Mouse (Mus musculus) limb, embryonic 10.5 days (tissue): ENCODE measurements at regions not wholly inside any gene's neighbourhood (a gene's known extent, or its start where the extent isn't known, plus 50 kb on each side); places are given as distances from the start of the nearest gene placed in this dataset.
"Not testable (repeated sequence)": the region's sequence is repeated elsewhere in the genome, so short reads cannot be mapped to it uniquely, and the experiment has no call there.

Experiments
- DNase-seq: peaks from one replicate; pipeline ENCODE4 v3.0.0-alpha.2; 2017; ENCODE audit warnings: low spot score
- H3K27ac ChIP-seq: fragments of 300-500 bp; sonication (generic); 2 replicates; pipeline ENCODE4 v1.5.1; 2016; ENCODE audit warnings: mild to moderate bottlenecking
- H3K27me3 ChIP-seq: fragments of 300-500 bp; sonication (generic); 2 replicates; pipeline ENCODE4 v1.6.1; 2016; ENCODE audit warnings: low read depth, mild to moderate bottlenecking; ENCODE audit not compliant: poor library complexity, severe bottlenecking
- H3K36me3 ChIP-seq: fragments of 300-500 bp; sonication (generic); 2 replicates; pipeline ENCODE4 v1.6.1; 2016; ENCODE audit warnings: mild to moderate bottlenecking, moderate library complexity
- H3K4me1 ChIP-seq: fragments of 300-500 bp; sonication (generic); 2 replicates; pipeline ENCODE4 v1.6.1; 2016
- H3K4me3 ChIP-seq: fragments of 300-500 bp; sonication (generic); 2 replicates; pipeline ENCODE4 v1.5.1; 2016; ENCODE audit warnings: mild to moderate bottlenecking, moderate library complexity
- H3K9me3 ChIP-seq: fragments of 300-500 bp; sonication (generic); replicated peaks from 2 replicates; pipeline ENCODE4 v1.6.1; 2016; ENCODE audit warnings: mild to moderate bottlenecking
- WGBS: fragments of 180-500 bp; shearing (Covaris S2); methylation state at CpG from one replicate; pipeline ENCODE4 v1.1.7; 2016; 5-methylcytosine and 5-hydroxymethylcytosine counted together

- H3K9me3 ChIP-seq, result no peaks in the 10 kb centered on the region
- no peaks in the 10 kb centered on the region for H3K27me3 ChIP-seq
- H3K36me3 ChIP-seq, result no peaks in the 10 kb centered on the region
- 68% methylated on average over 5 of the region's 5 CpGs for WGBS
- no peaks in the 10 kb centered on the region for H3K4me1 ChIP-seq
- no peak overlapping the region; the same call in 1 of the 2 replicates for H3K27ac ChIP-seq
- no peak overlapping the region for H3K4me3 ChIP-seq
- DNase-seq, result no peak
Measured at GRCm38 (mm10) chr2:79038624-79039023, 170.7 kb downstream of the Ube2e3 start.

DNA sequence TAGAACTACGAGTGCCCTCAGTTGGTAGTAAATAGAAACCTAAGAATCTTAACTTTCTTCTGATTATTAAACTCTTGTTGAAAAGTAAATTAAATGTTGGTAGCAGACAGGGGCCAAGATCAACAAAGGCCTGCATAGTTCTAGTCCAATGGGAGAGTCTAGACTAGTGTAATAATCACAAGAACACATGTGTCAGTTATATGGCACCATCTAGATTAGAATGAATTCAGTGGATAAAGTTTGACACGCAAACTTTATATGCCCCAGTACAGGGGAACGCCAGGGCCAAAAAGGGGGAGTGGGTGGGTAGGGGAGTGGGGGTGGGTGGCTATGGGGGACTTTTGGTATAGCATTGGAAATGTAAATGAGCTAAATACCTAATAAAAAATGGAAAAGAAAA lies 176.9 kb downstream of the Ube2e3 start:
- H3K9me3 ChIP-seq, H3K27ac ChIP-seq, H3K36me3 ChIP-seq, H3K4me1 ChIP-seq, DNase-seq, H3K4me3 ChIP-seq, H3K27me3 ChIP-seq: not testable (repeated sequence)
- 91% methylated on average over 3 of the region's 3 CpGs for WGBS

- no peaks in the 10 kb centered on the region for H3K4me1 ChIP-seq
- H3K27me3 ChIP-seq, result no peaks in the 10 kb centered on the region
- no peaks in the 10 kb centered on the region for H3K36me3 ChIP-seq
- DNase-seq, result no peak
- no peak overlapping the region for H3K27ac ChIP-seq
- WGBS, result 75% methylated on average over 4 of the region's 4 CpGs
- no peaks in the 10 kb centered on the region for H3K9me3 ChIP-seq
- H3K4me3 ChIP-seq, result no peak overlapping the region
Measured at GRCm38 (mm10) chr2:79045508-79045907, 177.6 kb downstream of the Ube2e3 start.

- no peak overlapping the region for H3K4me3 ChIP-seq
- no peaks in the 10 kb centered on the region for H3K27me3 ChIP-seq
- H3K36me3 ChIP-seq, result no peaks in the 10 kb centered on the region
- 77% methylated on average over 7 of the region's 7 CpGs for WGBS
- no peak overlapping the region for H3K27ac ChIP-seq
- DNase-seq, result no peak
- no peaks in the 10 kb centered on the region for H3K9me3 ChIP-seq
- H3K4me1 ChIP-seq, result no peaks in the 10 kb centered on the region
Measured at GRCm38 (mm10) chr2:79048020-79048419, 180.1 kb downstream of the Ube2e3 start.

- Histone ChIP-seq H3K4me1 (no peaks in the 10 kb centered on the region), H3K4me3 (no peak overlapping the region), H3K27ac (no peak overlapping the region), H3K36me3 (no peaks in the 10 kb centered on the region), H3K9me3 (no peaks in the 10 kb centered on the region), H3K27me3 (no peaks in the 10 kb centered on the region)
- DNase-seq, result no peak
- 93% methylated on average over 5 of the region's 5 CpGs for WGBS
Measured at GRCm38 (mm10) chr2:79048777-79049537, 181.0 kb downstream of the Ube2e3 start.

DNA sequence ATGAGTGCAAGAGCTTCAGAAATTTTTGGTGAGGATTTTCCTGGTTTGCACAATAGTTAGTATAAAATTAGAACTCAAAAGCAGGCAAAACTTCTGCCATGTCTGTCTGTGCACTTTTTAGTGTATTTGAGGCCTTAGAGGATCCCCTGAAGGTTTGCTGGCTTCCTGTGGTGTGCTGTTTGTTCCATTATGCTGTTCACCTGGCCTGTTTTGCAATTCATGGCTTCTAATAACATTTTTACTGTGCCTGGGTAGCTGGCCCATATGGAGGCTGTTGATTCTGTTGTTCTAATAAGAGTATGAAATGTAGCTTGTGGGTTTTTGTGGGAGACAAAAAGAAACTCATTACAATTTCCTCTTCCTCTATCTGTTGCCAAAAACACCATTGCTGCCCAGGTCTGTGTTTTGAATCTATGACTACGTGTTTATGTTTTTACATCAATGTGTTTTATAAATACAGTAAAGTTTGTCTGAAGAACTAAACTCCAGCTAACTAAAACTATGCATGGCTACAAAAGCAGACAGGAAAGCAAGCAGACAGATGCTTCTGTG lies 182.6 kb downstream of the Ube2e3 start:
- Histone ChIP-seq H3K4me1 (no peaks in the 10 kb centered on the region), H3K36me3 (no peaks in the 10 kb centered on the region), H3K27me3 (no peaks in the 10 kb centered on the region), H3K27ac (no peak overlapping the region), H3K9me3 (no peaks in the 10 kb centered on the region), H3K4me3 (no peak overlapping the region)
- 95% methylated on average over 1 of the region's 1 CpGs for WGBS
- DNase-seq, result no peak

DNA sequence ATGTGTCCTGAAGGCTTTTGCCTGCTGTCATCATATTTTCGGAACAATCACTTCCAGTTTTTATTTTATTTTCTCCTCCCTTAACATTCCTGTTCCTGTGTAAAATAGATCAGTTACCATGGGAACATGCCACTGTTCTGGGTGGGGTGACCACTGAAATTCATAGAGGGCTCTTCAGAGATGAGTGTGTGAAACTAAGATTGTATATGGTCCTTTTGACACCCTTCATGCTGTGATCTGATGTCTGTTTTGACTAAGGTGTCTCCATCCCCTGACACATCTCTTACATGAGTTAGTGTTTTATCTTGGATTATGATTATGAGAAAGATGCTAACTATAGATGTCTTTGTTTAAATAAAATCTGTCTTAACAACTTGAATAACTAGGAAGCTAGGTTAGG lies 184.3 kb downstream of the Ube2e3 start:
- Histone ChIP-seq H3K4me3 (no peak overlapping the region), H3K9me3 (no peaks in the 10 kb centered on the region), H3K27ac (no peak overlapping the region), H3K36me3 (no peaks in the 10 kb centered on the region), H3K27me3 (no peaks in the 10 kb centered on the region), H3K4me1 (peaks cover 4% of the 10 kb centered on the region; the same call in 1 of the 2 replicates)
- DNase-seq, result no peak
- WGBS, result 90% methylated on average over 1 of the region's 1 CpGs

DNA sequence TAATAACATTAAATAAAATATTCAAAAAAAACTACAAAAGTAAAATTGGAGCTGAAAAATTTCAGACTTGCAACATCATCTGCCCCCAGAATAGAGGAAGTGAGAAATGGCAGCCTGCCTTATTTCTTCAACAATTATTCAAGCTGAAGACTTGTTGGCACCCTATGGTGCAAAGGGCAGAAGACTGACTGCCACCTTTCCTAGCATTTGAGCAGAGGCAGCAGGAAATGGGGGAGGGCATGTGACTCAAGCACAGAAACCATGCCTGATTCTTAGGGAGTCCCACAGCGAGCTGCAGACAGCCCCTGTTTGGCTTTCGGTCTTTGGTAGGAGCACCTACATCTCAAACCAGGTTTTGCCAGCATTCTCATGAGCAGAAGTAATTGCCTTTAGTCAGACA lies 188.2 kb downstream of the Ube2e3 start:
- no peak overlapping the region for H3K4me3 ChIP-seq
- no peaks in the 10 kb centered on the region for H3K27me3 ChIP-seq
- H3K9me3 ChIP-seq, result no peaks in the 10 kb centered on the region
- H3K27ac ChIP-seq, result no peak overlapping the region
- peaks cover 4% of the 10 kb centered on the region; the same call in 1 of the 2 replicates for H3K4me1 ChIP-seq
- no peaks in the 10 kb centered on the region for H3K36me3 ChIP-seq
- no peak for DNase-seq
- WGBS, result 75% methylated on average over 2 of the region's 2 CpGs

DNA sequence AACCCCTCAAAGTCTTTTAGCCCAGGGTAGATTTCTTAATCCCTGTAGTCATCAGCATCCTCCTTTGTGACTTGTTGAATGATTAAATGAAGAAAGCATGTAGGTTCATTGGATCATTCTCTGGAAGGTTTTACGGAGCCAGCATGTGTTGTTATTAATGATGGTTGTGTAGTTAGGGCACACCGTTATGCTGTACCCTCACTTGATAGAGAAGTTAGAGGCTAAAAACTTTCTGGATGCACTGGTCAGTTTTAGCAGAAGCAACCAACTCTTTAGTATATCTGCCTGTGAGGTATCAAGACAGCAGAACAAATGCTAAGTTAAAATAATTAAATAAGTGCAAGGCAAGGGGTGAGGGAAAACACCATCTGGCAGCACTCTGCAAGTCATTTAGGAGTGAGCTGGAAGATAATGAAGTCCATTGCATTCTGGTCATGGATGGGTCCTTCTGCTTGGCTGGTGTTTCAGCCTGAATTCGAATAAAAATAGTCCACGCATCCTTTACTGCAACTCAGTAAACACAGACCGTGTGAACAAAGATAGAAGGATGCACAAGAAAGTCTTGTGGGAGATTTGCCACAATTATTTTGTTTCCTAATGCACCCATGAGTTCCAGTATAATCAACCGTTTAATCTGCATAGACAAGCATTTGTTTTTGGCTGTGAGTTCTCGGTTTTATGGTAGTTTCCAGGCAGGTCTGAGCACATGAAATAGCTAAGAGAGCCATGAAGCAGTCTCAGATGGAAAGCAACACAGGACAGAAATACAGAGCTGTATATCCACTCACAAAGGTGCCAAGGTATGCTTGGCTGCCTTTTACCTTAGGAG lies 191.4 kb downstream of the Ube2e3 start:
- H3K9me3 ChIP-seq, result no peaks in the 10 kb centered on the region
- H3K27me3 ChIP-seq, result no peaks in the 10 kb centered on the region
- H3K4me1 ChIP-seq, result peaks cover 11% of the 10 kb centered on the region
- WGBS, result 89% methylated on average over 7 of the region's 7 CpGs
- no peaks in the 10 kb centered on the region for H3K36me3 ChIP-seq
- DNase-seq, result no peak
- no peak overlapping the region for H3K27ac ChIP-seq
- no peak overlapping the region for H3K4me3 ChIP-seq

DNA sequence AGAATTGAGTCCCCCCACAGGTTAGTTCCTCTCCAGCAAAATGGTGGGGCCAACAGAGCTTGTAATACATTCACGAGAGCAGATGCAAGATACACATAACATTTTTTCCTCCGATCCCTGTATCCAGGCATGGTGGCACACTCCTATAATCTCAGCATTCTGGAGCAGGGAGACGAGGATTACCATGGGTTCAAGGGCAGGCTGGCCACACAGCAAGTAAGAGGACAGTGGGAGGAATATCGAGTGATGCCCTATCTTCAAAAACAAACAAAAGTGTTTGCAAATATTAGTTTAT lies 192.0 kb downstream of the Ube2e3 start:
- no peak for DNase-seq
- Histone ChIP-seq H3K27me3 (no peaks in the 10 kb centered on the region), H3K9me3 (no peaks in the 10 kb centered on the region), H3K4me3 (no peak overlapping the region), H3K36me3 (no peaks in the 10 kb centered on the region), H3K4me1 (peaks cover 11% of the 10 kb centered on the region), H3K27ac (no peak overlapping the region)
- 92% methylated on average over 4 of the region's 4 CpGs for WGBS

DNA sequence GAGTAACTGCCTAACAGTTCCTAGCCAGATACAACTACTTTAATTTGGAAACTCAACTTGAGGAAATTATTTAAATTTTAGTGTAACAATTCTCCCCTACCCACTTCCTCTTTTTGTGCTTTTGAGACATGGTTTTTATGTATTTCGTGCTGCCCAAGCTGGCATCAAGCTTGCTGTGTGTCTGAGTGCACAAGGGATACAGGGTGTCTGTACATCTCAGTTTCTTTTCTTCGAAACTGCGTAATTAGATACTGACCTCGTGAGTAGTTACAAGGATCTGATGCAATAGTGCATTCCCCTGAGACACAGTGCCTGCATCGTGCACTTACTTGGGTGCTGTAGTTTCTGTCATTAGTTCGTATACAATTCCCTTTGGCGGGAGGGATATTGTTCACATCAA lies 192.4 kb downstream of the Ube2e3 start:
- Histone ChIP-seq H3K9me3 (no peaks in the 10 kb centered on the region), H3K27me3 (no peaks in the 10 kb centered on the region), H3K4me1 (peaks cover 11% of the 10 kb centered on the region), H3K4me3 (no peak overlapping the region), H3K27ac (no peak overlapping the region), H3K36me3 (no peaks in the 10 kb centered on the region)
- WGBS, result 87% methylated on average over 7 of the region's 7 CpGs
- no peak for DNase-seq

GRCm38 (mm10) chr2:79061645-79062044 lies 193.6 kb upstream of the Itga4 start:
- peaks cover 8% of the 10 kb centered on the region for H3K4me1 ChIP-seq
- H3K27ac ChIP-seq, result no peak overlapping the region
- H3K36me3 ChIP-seq, result no peaks in the 10 kb centered on the region
- no peak for DNase-seq
- H3K27me3 ChIP-seq, result no peaks in the 10 kb centered on the region
- H3K9me3 ChIP-seq, result no peaks in the 10 kb centered on the region
- H3K4me3 ChIP-seq, result no peak overlapping the region
- 89% methylated on average over 4 of the region's 4 CpGs for WGBS

- Histone ChIP-seq H3K4me3 (no peak overlapping the region), H3K36me3 (no peaks in the 10 kb centered on the region), H3K27me3 (no peaks in the 10 kb centered on the region), H3K27ac (no peak overlapping the region), H3K9me3 (no peaks in the 10 kb centered on the region), H3K4me1 (peaks cover 8% of the 10 kb centered on the region)
- no peak for DNase-seq
- WGBS, result 61% methylated on average over 6 of the region's 6 CpGs
Measured at GRCm38 (mm10) chr2:79062196-79062636, 193.0 kb upstream of the Itga4 start.
